Mouse (Mus musculus): ENCODE results near the gene Csn1s2a.

DNA sequence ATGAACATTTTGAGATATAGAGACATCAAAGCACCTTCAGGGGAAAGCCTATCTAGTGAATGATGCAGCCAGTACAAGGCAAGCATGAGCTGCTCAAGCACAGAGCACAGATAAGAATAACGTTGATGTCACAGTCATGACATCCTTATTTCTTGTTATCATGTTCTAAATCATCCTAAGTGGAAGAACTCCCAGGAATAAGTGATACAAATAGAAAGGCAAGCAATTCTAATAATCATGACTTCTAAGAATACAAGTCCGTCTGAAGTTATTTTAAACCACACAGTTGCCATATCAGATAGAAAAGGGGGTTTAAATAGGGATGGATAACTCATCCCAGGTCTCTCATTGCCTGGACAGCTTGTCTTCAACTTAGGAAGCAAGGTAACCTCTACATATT, 33.4 kb downstream of the Csn1s2a start, which contains the start of gene Csn1s2b:
- TF ChIP-seq CTCF (conservative IDR thresholded peaks at IDR 0.05; ENCODE audit: insufficient read depth, insufficient read length, low read depth, low read length) (no peak), POLR2A (IDR thresholded peaks at IDR 0.05; ENCODE audit: low read depth, low read length) (no peak)

All from kidney, adult 2 months (tissue).